Mouse (Mus musculus) mouse embryonic stem cell (cell line): ENCODE measurements around the gene Zmym5.
"Not testable (repeated sequence)": the region's sequence is repeated elsewhere in the genome, so short reads cannot be mapped to it uniquely, and the experiment has no call there.

Experiments
- in situ Hi-C, 2 experiments: fragments of 300-500 bp; cut with MboI; formaldehyde crosslinking; loops; 1 replicate in 1 of 2; 3 replicates in 1 of 2; pipeline ENCODE4 v1.14.3; 2019 to 2020; ENCODE audit warnings: low sequenced_read_pairs in 2 of 2, low pct_unique_long_range_greater_than_20kb in 1 of 2, mixed read lengths in 1 of 2; ENCODE audit not compliant: unreplicated experiment in 1 of 2

Zmym5 gene

DNA sequence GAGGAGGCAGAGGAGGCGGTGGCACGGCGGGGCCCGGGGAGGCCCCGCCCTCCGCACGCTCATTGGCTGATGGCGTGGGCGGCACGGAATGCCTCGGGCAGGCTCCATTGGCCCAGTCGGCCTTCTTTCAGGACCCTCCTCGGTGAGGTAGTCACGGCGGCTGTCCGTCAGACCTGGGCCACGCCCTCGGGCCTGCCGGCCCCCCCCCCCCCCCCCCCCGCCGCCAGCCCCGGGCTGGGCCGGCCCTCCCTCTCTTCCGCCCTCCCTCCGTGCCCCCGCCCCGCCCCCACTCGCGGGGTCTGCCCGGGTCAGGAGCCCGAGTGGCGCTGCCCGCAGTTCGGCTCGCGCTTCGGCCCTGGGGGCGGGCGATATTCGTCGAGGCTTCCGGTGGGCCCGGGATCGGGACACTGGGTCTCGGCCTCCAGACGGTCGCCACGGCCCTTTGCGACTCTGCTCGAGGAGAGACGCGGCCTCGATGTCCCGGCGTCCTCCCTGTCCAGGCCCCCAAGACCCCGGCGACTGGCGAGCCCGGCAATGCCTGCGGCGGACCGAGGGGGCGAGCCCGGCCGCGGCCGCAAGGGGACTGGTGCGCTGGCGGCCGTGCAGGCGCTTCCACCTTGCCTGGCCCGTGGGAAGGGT, at the start of gene Zmym5:
Gene Zmym5, minus strand, starts transcription at position 16 of the 639 bp plus-strand sequence.
- in situ Hi-C loops, result not testable (repeated sequence)

DNA sequence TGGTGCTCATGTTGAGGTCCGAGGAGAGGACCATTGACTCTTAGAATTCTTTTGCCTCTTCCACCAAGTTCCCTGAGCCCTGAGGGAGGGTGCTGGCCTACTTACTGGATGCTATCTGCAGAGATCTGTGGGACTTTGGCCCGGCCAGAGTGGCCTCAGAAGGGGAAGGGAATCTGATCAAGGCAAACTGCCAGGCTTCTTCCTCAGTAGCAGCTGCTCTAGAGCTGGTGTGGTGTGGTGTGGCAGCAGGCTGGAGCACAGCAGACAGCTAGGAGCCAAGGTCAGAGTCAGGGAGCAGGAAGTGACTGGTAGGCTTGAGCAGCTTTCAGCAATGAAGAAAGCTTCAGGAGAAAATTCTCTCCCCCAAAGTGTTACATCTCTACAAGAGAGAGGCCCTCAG, 38.2 kb upstream of the Zmym5 start:
- in situ Hi-C loops, result no loop called here

DNA sequence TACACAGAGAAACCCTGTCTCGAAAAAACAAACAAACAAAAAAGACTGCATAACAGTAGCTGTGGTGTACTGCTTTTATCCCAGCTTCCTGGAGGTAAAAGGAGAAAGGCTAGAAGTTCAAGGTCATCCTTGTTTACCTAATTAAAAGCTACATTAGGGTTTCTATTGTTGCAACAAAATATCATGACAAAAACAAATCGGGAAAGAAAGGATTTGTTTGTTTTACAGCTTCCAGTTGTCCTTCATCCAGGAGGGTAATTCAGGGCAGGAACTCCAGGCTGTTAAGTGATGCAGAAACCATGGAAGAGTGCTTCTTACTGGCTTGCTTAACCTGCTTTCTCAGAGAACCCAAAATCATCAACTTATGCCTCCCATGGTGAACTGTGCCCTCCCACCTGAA, 36.8 kb upstream of the Zmym5 start:
- in situ Hi-C loops, result no loop called here

DNA sequence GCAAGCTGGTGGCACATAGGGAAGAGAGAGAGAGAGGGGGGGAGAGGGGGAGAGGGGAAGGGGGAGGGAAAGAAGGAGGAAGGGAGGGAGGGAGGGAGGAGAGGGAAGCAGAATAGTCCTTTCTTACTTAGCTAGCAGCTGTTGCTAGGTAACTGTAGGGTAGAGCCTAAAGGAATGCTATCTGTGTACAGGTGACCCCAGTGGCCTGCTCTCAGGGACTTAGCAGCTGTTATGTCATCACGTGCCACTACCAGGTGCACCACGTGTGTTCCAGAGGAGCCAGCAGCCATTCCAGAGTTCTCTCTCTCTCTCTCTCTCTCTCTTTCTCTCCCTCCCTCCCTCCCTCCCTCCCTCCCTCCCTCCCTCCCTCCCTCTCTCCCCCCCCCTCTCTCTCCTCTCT, 33.0 kb upstream of the Zmym5 start:
- in situ Hi-C loops, result no loop called here

DNA sequence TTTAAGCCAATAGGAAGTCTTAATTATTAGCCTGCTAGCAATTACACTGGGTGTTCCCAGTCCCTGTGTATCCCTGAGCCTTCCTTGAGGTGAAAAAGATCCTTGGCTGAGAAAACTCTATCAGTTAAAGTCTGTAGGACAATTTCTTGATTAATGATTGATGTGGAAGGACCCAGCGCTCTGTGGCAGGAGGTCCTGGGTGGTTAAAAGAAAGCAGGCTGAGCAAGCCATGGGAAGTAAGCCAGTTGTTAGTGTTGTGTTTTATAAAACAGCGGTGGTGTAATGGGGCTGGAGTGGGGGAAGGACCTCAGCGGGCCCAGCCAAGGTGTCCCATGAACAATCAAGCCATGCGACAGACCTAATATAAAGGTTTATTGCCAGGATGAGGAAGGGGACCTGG, 32.5 kb upstream of the Zmym5 start:
- in situ Hi-C loops, result no loop called here

DNA sequence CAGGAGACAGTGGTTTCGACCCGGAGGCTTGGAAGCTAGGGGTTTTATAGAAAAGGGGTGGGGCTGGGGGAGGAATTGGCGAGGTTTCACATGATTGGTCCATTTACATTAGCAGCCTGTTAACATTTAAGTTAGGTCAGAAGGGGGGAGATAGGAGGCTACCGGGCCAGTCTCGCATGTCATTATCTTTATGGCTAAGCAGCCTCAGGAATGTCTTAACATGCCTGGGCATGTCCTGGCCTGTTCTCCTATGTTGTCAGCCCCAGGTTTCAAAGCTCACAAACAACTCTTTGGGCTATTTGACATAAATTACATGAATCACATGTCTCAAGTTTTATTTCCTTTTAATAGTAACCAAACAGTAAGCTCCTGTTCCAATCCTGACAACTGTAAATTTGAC, 23.1 kb upstream of the Zmym5 start:
- in situ Hi-C loops, result not testable (repeated sequence)

DNA sequence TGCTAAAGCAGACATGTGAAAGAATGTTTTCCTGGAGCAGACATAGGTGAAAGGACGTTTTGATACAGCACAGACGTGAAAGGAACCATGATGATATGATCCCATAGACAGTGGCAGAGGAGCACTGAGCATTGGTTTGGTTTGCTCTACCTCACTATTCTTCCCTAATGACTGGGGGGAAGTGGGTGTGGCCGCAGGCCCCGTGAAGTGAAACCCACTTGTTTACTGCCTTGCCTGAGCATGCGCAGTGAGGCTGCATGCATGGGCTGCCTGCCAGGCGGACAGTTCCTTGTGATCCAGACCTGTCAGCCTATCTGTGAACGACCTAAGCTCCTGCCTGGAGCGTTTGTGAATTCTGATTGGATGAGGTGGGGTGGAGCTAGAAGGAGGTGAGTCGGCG, 21.7 kb upstream of the Zmym5 start:
- in situ Hi-C loops, result not testable (repeated sequence)

DNA sequence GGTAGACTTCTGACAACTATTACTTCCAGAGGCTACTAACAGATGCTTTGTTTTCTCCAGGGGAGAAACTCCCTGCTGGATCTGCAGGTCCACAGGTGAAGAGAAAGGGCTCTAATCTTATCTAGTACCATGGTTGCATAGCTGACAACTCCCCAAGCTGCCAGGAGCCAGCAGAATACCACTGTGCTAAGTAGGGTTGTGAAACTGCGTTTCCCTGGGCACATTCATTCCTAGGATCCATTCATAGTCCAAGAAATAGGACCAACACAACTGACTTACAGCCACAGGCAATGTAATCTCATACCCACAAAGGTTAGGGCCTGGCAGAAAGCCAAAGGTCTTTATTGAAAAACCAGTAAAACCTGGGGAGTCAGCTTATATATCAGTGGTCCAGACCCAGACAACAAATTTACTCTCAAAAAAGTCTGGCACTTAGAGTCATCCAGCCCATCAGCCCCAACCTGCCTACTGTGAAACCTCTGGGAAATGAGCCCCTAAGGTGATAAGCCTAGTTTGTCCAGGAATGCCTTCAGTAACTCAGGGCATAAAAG, 21.1 kb upstream of the Zmym5 start:
- in situ Hi-C loops, result no loop called here

DNA sequence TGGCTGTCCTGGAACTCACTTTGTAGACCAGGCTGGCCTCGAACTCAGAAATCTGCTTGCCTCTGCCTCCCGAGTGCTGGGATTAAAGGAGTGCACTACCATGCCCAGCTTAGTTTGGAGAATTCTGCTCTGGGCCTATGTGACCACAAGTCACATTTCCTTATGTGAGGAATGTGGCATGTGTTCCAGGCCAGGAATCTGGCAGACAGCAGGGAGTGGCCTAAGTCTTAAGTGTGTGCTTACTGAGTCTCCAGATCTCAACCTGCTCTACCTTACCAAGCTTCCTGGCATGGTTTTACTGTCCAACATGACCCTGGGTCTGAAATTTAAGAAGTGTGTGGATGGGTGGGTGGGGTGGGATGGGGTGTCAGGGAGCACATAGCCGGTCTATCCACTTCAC, 20.6 kb upstream of the Zmym5 start:
- in situ Hi-C loops, result no loop called here

DNA sequence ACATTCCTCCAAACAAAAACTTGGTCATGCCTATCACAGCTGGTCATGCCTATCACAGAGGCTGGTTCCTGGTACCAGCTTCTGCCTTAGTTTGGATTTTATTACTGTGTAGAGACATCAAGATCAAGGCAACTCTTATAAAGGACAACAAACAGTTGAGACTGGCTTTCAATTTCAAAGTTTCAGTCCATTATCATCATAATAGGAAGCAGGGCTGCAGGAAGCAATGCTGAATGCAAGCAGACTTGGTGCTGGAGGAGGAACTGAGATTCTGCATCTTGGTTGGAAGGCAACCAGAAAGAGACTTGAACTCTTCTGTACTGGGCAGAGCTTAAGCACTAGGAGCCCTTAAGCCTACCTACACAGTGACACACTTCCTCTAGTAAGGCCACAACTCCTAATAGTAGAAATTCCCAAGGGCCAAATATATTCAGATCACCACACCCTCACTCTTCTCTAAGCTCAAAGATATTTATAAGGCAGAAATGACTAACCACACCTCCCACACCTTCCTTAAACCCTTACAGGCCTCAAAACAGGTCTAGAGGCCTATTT, 19.1 kb upstream of the Zmym5 start:
- in situ Hi-C loops, result no loop called here

DNA sequence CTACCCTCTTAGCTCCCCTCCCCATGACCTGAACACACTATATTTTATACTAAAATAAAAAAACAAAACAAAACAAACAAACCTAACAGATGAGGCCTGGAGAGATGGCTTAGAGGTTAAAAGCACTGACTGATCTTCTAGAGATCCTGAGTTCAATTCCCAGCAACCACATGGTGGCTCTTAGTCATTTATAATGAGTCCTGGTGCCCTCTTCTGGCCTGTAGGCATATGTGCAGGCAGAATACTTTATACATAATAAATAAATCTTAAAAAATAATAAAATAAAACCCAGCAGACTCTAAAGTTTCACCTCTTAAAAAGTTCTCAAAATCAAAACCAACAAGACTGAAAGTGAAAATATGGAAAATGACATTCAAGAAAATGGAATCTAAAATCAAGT, 13.0 kb upstream of the Zmym5 start:
- in situ Hi-C loops, result no loop called here

DNA sequence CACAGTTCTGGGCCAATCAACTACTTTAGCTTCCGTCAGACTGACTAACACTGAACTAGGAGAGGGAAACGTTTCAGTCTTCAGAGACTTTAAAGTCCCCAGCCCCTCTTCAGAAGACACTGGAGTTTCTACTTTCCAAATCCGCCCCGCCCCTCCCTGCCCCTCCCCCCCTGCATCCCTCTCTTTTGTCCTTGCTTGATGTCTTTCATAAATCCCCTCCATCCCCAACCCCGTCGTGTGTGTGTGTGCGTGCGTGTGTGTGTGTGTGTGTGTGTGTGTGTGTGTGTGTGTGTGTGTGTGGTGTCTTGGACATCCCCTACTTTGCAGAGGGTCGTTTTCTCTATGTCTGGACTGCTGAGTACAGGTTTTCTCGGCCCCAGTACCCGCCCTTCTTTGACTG, 6.1 kb upstream of the Zmym5 start:
- in situ Hi-C loops, result no loop called here

DNA sequence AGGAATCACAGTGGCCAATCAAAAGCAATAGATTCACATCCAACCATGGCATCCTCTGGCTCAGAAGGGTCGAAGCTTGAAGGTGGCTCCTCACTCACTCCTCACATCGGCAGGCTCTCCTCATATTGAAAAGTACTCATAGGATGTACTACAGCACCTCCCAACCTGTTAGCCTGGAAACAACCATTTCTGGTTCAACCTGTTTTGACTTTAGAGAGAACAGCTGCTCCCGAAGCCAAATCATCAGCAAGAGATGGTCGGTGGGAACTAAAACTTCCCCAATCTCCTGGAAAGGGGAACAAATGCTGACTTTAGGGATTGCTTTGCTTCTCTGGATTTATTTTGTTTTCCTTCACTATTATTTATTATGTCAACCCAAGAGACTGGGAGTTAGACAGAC, 5.6 kb upstream of the Zmym5 start:
- in situ Hi-C loops, result no loop called here

DNA sequence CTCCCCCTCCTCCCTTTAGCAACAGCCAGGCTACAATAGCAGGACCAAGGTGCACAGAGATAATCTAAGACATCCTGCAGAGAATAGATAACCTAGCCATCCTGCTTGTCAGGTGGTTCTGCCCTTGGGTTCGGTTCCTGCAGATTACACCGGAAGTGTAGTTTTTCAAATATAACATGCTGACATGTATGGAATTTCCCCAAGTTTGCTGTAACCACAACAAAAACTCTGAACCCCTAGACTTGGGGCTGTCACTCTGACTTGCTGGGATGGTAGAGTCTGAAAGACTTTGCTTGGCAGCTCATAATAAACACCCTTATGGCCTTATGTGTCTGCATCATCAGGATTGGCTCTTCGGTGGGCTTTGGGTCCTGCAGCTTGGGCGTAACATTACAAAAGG, 5.0 kb upstream of the Zmym5 start:
- in situ Hi-C loops, result no loop called here

DNA sequence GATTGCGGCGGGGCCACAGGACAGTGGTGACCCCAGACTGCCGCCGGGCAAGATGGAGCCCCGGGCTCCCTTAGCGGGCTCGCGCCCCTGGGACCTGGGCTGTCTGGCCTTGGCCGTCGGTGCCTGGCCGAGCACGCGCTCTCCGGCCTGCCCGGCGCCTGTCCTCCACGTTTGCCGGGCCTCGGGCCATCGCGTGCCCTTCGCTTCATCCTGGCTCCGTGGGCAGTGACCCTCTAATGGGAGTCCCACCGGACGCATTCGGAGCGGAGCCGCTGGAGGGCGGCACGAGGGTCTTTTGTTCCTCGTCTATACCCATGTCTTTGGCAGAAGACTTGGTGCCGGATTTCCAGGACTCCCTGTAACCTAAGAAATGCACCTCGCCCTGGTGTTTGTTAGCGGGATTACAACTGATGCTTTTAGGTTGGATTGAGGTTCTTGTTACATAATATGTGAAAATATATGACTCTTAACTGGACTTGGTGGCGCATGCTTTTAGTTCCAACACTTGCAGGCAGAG, 1.1 kb upstream of the Zmym5 start:
- in situ Hi-C loops, result no loop called here

DNA sequence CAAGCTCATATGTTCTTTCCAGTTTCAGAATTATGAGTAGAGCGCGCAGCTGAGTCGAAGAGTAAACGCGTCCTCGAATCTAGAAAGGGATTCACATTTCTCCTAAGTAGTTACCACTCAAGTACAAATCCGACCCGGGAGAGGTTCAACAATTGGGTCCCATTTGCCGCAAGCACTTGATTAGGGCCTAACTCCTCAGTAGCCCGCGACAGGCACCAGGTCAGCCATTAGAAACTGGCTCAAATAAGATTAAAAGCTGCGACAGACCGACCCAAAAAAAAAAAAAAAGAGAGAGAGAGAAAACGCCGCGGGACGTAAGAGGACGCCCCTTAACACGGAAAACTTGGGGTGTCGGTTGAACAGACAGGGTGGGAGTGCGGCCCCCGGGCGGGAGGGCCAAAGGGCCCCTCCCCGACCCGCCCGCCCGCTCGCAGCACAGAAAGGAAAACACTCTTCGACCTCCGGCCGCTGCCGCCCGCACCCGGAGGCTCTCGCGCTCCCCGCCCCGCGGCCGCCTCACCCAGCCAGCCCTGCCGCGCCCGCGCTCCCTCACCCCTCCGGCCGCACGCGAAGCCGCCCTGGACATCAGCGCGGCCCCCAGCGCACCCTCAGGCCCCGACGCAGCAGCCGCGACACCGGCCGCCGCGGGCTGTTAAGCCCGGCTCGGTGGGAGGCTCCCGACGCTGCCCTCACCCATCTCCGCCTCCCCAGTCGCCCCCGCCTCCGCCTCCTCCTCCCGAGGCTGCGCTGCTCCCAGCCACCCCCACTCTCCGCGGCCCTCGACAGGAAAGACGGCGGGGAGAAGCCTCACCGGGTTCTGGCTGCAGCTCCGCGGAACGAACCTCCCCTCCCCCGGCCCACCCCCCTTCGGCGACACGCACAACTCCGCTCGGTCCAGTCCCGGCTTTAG, 480 bp downstream of the Zmym5 start:
- in situ Hi-C loops, result not testable (repeated sequence)

DNA sequence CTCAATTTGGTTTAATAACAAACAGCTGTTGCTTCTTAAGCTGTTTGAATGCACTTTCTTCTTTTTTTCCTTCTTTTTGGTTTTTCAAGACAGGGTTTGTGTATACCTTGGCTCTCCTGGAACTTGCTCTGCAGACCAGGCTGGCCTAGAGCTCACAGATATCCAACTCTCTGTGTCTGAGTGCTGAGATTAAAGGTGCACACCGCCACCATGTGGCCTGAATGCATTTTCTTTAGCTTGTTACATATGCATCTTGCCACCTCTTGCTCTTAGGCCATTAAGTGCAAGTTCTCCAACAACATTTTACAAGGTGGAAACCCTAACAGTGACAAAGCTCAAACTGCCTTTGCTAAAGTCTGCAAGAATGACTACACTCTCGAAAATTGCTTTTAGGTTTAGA, 18.3 kb downstream of the Zmym5 start:
- in situ Hi-C loops, result no loop called here

DNA sequence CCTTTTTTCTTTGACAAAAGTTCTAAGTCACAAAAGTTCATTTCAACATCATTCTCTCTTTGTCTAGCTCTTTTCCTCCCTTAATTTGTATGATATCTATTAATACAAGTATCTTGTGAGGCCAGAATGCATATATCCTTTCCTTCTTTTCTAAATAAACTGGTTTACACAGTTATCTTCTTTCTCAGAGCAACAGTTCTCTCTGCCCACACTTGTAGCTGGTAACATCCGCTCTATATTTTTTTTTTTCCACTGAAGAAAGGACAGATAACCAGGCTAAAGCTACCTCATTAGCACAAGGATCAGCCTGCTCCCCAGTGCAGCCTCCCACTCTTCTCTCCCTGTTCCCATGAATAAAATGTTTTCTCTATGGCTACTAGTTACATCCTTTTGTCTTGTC, 26.9 kb downstream of the Zmym5 start:
- in situ Hi-C loops, result no loop called here

DNA sequence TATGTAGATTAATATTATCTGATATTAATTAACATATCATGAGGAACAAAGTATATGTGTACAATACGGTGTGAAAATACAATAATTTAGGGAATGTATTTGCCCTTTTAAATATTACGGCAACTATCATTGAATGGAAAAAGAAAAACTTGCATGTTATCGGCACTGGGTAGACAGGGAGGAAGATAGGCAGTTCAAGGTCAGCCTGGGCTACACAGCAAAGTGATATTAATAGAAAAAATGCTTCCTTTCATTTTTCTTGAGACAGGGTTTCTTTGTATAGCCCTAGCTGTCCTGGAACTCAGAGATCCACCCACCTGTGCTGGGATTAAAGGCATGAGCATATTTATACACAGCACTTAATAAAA, 32.6 kb downstream of the Zmym5 start:
- in situ Hi-C loops, result no loop called here
